Mouse (Mus musculus) frontal cortex, postnatal 36 days (tissue): ENCODE data around the gene Siglece.
"Not testable (repeated sequence)": the region's sequence is repeated elsewhere in the genome, so short reads cannot be mapped to it uniquely, and the experiment has no call there.

Experiments used
- DNase-seq, 2 experiments: peaks; one replicate each; pipeline ENCODE4 v3.0.0; 2022; ENCODE audit warnings: low spot score in 2 of 2

Gene Siglece

GRCm38 (mm10) chr7:43660002-43660401 lies at the start of gene Siglece:
Siglece (minus strand) TSS chr7:43660161.
- no peak for DNase-seq

- DNase-seq, result no peak
Observed at GRCm38 (mm10) chr7:43690118-43690517, 30.2 kb upstream of the Siglece start, which contains the start of gene Klk14. Klk14 (plus strand) TSS chr7:43690418.

GRCm38 (mm10) chr7:43685088-43685487 lies 25.1 kb upstream of the Siglece start:
- no peak for DNase-seq

- DNase-seq, result not testable (repeated sequence)
Observed at GRCm38 (mm10) chr7:43682511-43682910, 22.6 kb upstream of the Siglece start.

GRCm38 (mm10) chr7:43680960-43681359 lies 21.0 kb upstream of the Siglece start:
- peak; percentile 60 to 68 for DNase-seq

- DNase-seq, result peak in 1 of 2 experiments; percentile 44
Observed at GRCm38 (mm10) chr7:43678517-43678916, 18.6 kb upstream of the Siglece start.

- no peak for DNase-seq
Observed at GRCm38 (mm10) chr7:43675091-43675490, 15.1 kb upstream of the Siglece start.

GRCm38 (mm10) chr7:43672581-43673260 lies 12.8 kb upstream of the Siglece start:
- DNase-seq, result no peak

- DNase-seq, result peak; percentile 89 to 96
Observed at GRCm38 (mm10) chr7:43671809-43672580, 12.0 kb upstream of the Siglece start, which contains the start of gene Ctu1. Ctu1 (plus strand) TSS chr7:43672016.

- DNase-seq, result no peak
Observed at GRCm38 (mm10) chr7:43671064-43671808, 11.3 kb upstream of the Siglece start.

- no peak for DNase-seq
Observed at GRCm38 (mm10) chr7:43668582-43668981, 8.6 kb upstream of the Siglece start.

GRCm38 (mm10) chr7:43667221-43667620 lies 7.3 kb upstream of the Siglece start:
- DNase-seq, result not testable (repeated sequence)

GRCm38 (mm10) chr7:43662804-43663203 lies 2.8 kb upstream of the Siglece start:
- DNase-seq, result no peak

GRCm38 (mm10) chr7:43656232-43656631 lies 3.7 kb downstream of the Siglece start:
- DNase-seq, result no peak

- no peak for DNase-seq
Observed at GRCm38 (mm10) chr7:43654519-43654918, 5.4 kb downstream of the Siglece start.

GRCm38 (mm10) chr7:43652683-43653082 lies 7.3 kb downstream of the Siglece start:
- no peak for DNase-seq

- no peak for DNase-seq
Observed at GRCm38 (mm10) chr7:43643046-43643652, 16.8 kb downstream of the Siglece start.

- no peak for DNase-seq
Observed at GRCm38 (mm10) chr7:43642587-43642986, 17.4 kb downstream of the Siglece start.

- no peak for DNase-seq
Observed at GRCm38 (mm10) chr7:43637118-43637517, 22.8 kb downstream of the Siglece start.

- no peak for DNase-seq
Observed at GRCm38 (mm10) chr7:43636194-43636593, 23.8 kb downstream of the Siglece start.

- DNase-seq, result no peak
Observed at GRCm38 (mm10) chr7:43634500-43634899, 25.5 kb downstream of the Siglece start, which contains the start of gene Ceacam18. Ceacam18 (plus strand) TSS chr7:43634707.

- DNase-seq, result no peak
Observed at GRCm38 (mm10) chr7:43633940-43634339, 26.0 kb downstream of the Siglece start.
